Mouse (Mus musculus) liver, adult 2 months (tissue): Measurements from ENCODE around the gene Dbt.

Source experiments
- CTCF ChIP-seq: fragments of 200-500 bp; IDR thresholded peaks from 2 replicates; pipeline ENCODE4 v1.5.1; 2011; ENCODE audit warnings: low read depth, low read length, control low read depth
- POLR2A ChIP-seq: fragments of 200-500 bp; IDR thresholded peaks from 2 replicates; pipeline ENCODE4 v1.6.1; 2011; ENCODE audit warnings: low read length, control low read depth; ENCODE audit not compliant: insufficient read depth; ENCODE audit errors: extremely low read depth

GRCm38 (mm10) chr3:116520141-116520761 is 7.4 kb downstream of the Dbt start:
- no peak for TF ChIP-seq POLR2A
- TF ChIP-seq CTCF, result no peak
